Mouse (Mus musculus) hindbrain, embryonic 11.5 days (tissue): ENCODE results near the gene Gna11. TPM values are rescaled to one million over a fixed set of nuclear protein-coding genes. Genes with fewer than 3 reads are reported as not detected.

Source experiments
- ATAC-seq: fragments of 200-750 bp; cut with Nextera tagmentation; 2 replicates; pipeline ENCODE4 v1.8.0; 2017; ENCODE audit warnings: mild to moderate bottlenecking, moderate TSS enrichment, moderate library complexity; ENCODE audit not compliant: low FRiP score
- DNase-seq: peaks from one replicate; pipeline ENCODE4 v3.0.0-alpha.2; 2015; ENCODE audit warnings: low spot score
- H3K27ac ChIP-seq: fragments of 300-500 bp; sonication (generic); 2 replicates; pipeline ENCODE4 v1.5.1; 2014; ENCODE audit warnings: mild to moderate bottlenecking, low read depth, low read length
- H3K27me3 ChIP-seq: fragments of 300-500 bp; sonication (generic); 2 replicates; pipeline ENCODE4 v1.6.1; 2014; ENCODE audit warnings: mild to moderate bottlenecking, low read length, moderate library complexity, mixed read lengths; ENCODE audit not compliant: control insufficient read depth, insufficient read depth
- H3K36me3 ChIP-seq: fragments of 300-500 bp; sonication (generic); 2 replicates; pipeline ENCODE4 v1.6.1; 2014; ENCODE audit warnings: mild to moderate bottlenecking, low read length, moderate library complexity, mixed read lengths; ENCODE audit not compliant: control insufficient read depth, insufficient read depth
- H3K4me1 ChIP-seq: fragments of 300-500 bp; sonication (generic); replicated peaks from 2 replicates; pipeline ENCODE4 v1.6.1; 2014; ENCODE audit warnings: low read length, mixed read lengths; ENCODE audit not compliant: control insufficient read depth, insufficient read depth
- H3K4me2 ChIP-seq: fragments of 300-500 bp; sonication (generic); replicated peaks from 2 replicates; pipeline ENCODE4 v1.6.1; 2014; ENCODE audit warnings: mild to moderate bottlenecking, low read depth, low read length
- H3K4me3 ChIP-seq: fragments of 300-500 bp; sonication (generic); 2 replicates; pipeline ENCODE4 v1.5.1; 2014; ENCODE audit warnings: low read depth, low read length
- H3K9ac ChIP-seq: fragments of 300-500 bp; sonication (generic); 2 replicates; pipeline ENCODE4 v1.6.1; 2014; ENCODE audit warnings: low read depth, low read length
- H3K9me3 ChIP-seq: fragments of 300-500 bp; sonication (generic); 2 replicates; pipeline ENCODE4 v1.6.1; 2016; ENCODE audit warnings: low read length; ENCODE audit not compliant: control insufficient read depth
- WGBS: fragments of 180-500 bp; shearing (Covaris S2); extraction: QIAGEN DNeasy Blood & Tissue Kit; methylation state at CpG from one replicate; pipeline ENCODE4 v1.1.7; 2014; 5-methylcytosine and 5-hydroxymethylcytosine counted together
- polyA plus RNA-seq: library from polyadenylated mRNA; unstranded; fragments of >200 nt; fragmentation: Nextera tagmentation; extraction: Ambion mirVana; gene quantifications from 2 replicates; pipeline ENCODE4 v1.2.1, GENCODE M21; 2014

The Gna11 gene
- polyA plus RNA-seq, 1 experiment from 2014 or later: 57.3 TPM

DNA sequence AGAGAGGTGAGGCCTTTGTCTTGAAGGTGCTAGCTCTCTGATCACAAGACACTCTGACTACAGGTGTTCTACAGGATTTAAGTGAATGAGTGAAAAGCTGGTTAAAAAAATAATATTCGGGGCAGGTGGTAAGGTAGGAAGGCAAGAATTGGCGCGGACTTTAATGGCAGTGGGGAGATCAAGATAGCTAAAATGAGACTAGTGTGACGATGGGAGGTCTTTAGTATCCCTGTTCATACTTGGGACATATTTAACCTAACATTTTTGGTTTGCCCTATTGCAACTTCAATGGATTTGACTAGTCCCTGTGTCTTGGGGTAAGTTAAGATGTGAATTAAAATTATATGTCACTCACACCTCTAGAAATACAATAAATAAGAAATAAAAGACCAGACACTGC is 48.0 kb downstream of the Gna11 start:
- H3K27me3 ChIP-seq: no peaks in the 10 kb centered on the region
- peak overlapping the region; percentile 42 for H3K4me2 ChIP-seq
- H3K27ac ChIP-seq: no peak overlapping the region
- peak overlapping the region; percentile 45; the same call in 1 of the 2 replicates for H3K9ac ChIP-seq
- H3K4me3 ChIP-seq: peak overlapping the region; percentile 70
- WGBS: 40% methylated on average over 4 of the region's 4 CpGs
- H3K4me1 ChIP-seq: peaks cover 7% of the 10 kb centered on the region
- no peak for ATAC-seq
- DNase-seq: no peak
- H3K36me3 ChIP-seq: peaks cover under 1% of the 10 kb centered on the region; the same call in 1 of the 2 replicates
- H3K9me3 ChIP-seq: no peaks in the 10 kb centered on the region

DNA sequence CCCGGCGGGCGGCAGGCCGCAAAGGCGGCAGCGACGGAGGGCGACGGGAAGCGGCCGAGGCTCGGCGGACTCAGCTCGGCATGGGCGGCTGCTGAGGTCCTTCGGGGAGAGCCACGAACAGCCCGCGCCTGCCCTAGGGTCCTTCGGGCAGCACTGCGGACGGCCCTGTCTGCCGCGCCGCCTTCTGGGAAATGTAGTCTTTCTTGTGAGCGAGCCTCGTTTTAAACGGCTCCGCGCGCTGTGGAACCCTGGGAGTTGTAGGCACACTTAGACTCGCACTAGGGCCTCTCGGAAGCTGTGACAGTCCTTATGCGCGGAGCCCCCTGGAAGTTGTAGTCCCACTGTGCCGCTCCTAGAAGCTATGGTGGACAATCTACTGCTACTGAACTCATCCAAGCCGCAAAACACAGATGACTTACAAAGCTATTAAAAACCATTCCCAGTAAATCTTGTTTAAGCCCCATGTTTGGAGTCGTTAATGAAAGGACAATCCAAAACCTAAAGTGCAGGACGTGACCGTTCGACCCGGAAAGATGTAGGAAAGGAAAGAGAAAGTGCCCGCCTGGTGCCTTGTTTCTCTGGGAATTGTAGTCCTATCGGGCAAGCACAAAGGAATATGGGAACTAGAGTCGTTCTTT is 48.6 kb downstream of the Gna11 start, which contains the start of gene Ncln:
Ncln (minus strand) TSS at position 129 of the 638 bp plus-strand sequence.
- Histone ChIP-seq H3K27ac (0 out of 2 replicates have a peak within 1 kb of the TSS, but pooled peaks have one; percentile 25), H3K9me3 (no peaks in the 10 kb centered on the region), H3K4me3 (peak within 1 kb of the TSS; percentile 70), H3K4me2 (peak within 1 kb of the TSS; percentile 96), H3K27me3 (no peaks in the 10 kb centered on the region), H3K4me1 (peaks cover 7% of the 10 kb centered on the region), H3K36me3 (peaks cover 6% of the 10 kb centered on the region), H3K9ac (peak within 1 kb of the TSS; percentile 83)
- WGBS: under 1% methylated on average over 44 of the region's 45 CpGs
- peak; percentile 99 for DNase-seq
- peak; percentile 96 for ATAC-seq

DNA sequence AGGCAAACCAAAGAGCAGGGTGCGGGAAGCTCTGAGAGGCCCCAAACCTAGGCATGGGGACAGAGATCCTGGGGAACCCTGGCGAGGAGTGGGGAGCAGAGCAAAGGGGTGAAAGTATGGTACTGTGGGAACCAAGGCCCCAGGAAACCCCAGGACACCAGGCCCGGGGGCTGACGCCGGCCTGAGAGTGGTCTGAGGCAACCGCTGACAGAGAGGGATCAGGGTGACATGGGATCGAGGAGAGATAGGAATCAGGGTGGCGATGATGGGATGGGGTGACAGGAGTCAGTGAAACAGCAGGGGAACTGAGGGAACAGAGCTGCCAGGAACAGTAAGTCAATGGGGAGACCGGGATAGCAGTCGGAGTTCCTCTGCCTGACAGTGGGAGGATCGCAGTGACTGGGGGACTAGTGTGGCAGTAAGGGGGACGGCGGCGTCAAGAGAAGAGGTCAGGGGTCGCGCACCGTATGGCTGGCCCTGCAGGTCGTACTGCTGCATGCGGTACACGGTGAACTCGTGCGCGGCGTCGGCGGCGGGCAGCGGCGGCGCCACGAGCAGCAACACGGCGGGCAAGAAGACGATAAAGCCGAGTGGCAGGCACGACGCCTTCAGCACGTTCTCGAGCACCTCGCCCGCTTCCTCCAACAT is 49.2 kb downstream of the Gna11 start:
- ATAC-seq (peak; percentile 39), DNase-seq (no peak)
- WGBS: 2% methylated on average over 38 of the region's 41 CpGs
- Histone ChIP-seq H3K9ac (peak overlapping the region; percentile 83), H3K9me3 (no peaks in the 10 kb centered on the region), H3K4me3 (peak overlapping the region; percentile 70), H3K36me3 (peaks cover 11% of the 10 kb centered on the region), H3K27me3 (no peaks in the 10 kb centered on the region), H3K4me2 (peak overlapping the region; percentile 96), H3K4me1 (peaks cover 7% of the 10 kb centered on the region), H3K27ac (0 out of 2 replicates have a peak overlapping the region, but pooled peaks have one; percentile 25)

DNA sequence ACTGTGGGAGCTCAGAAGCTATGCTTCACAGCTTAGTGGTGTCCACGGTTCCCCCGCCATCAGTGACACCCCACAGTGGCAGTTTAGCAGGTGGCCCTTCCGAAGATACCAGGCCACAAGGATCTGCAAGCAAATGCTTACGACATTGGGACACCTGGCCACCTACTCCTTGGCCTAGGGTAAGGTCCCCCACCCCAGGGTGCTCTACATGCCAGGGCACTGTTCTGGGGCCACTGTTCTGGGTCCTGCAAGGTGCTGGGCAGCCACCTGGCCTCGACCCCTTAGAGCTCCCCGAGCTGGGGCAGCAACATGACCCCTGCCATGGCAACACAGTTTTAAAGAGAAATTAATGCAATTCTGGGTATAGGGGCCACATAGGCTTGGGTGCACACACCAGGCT is 49.8 kb downstream of the Gna11 start:
- H3K36me3 ChIP-seq: peaks cover 11% of the 10 kb centered on the region
- no peak for ATAC-seq
- H3K9me3 ChIP-seq: no peaks in the 10 kb centered on the region
- H3K27ac ChIP-seq: no peak overlapping the region
- 79% methylated on average over 6 of the region's 6 CpGs for WGBS
- peak overlapping the region; percentile 96 for H3K4me2 ChIP-seq
- peaks cover 7% of the 10 kb centered on the region for H3K4me1 ChIP-seq
- no peak for DNase-seq
- peak overlapping the region; percentile 70 for H3K4me3 ChIP-seq
- no peaks in the 10 kb centered on the region for H3K27me3 ChIP-seq
- H3K9ac ChIP-seq: peak overlapping the region; percentile 83

DNA sequence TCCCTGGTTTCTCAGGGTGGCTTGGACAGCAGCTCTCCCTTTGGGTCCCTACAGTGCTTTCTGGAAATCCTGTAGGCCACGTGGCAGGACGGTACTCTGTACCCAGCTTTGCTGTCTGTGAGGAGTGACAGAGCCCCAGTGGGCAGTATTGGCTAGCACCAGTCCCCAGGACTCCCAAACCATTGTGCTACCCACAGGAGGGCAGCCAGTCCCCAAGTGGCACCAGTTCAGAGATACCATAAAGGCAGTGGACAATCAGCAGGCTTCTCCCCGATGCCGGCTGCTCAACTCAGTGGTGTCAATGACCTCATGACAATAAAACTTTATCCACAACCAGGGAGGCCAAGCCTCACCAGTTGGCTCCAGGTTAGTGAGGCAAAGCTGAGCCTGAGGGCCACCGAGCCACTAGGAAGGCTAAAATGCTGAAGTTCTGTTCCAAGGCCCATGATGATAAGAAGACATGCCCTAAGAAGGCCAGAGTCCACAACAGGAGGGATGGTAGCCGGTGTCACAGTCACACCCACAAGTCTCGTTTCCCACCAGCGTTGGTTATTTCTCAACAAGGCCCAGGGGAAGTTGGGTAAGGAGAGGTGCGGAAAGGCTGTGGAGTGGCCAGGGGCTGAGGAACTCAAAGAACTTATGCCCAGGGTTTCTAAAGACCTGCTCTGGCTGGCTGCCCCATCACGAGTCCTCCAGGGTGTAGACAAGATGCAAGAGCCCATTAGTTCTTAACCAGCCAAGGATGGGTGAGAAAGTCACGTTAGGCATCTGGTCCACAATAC is 50.5 kb downstream of the Gna11 start:
- Histone ChIP-seq H3K9ac (no peak overlapping the region), H3K4me3 (no peak overlapping the region), H3K36me3 (peaks cover 11% of the 10 kb centered on the region), H3K27me3 (no peaks in the 10 kb centered on the region), H3K27ac (no peak overlapping the region), H3K4me1 (peaks cover 7% of the 10 kb centered on the region), H3K9me3 (no peaks in the 10 kb centered on the region), H3K4me2 (no peak overlapping the region)
- ATAC-seq (no peak), DNase-seq (no peak)
- WGBS: 92% methylated on average over 11 of the region's 11 CpGs

DNA sequence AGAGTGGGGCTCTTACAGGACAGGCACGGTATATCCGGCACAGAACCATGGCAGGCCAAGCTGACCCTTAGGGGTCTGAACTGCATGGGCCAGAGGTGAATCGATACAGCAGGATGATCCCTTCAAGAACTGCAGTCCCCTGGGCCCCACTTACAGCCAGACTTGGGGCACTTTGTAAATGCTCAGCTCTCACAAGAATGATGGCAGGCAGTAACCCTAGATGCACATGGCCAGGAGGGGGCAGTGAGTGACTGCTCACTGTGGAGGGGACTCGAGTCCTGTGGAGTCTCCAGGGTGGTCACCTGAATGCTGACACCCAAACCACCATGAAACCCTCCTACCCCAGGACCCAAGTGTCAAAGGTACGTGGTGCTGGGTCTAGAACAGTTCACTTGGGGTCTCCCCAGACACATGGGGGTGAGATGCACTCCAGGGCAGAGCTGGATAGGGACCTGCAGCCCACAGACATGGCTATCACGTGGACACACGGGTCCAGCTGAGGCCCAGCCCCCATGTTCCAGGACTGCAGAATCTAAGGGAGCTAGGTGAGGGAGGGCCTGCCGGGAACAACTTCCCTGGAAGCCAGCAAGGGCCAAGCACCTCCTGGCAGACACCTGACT is 51.3 kb downstream of the Gna11 start:
- 84% methylated on average over 8 of the region's 8 CpGs for WGBS

DNA sequence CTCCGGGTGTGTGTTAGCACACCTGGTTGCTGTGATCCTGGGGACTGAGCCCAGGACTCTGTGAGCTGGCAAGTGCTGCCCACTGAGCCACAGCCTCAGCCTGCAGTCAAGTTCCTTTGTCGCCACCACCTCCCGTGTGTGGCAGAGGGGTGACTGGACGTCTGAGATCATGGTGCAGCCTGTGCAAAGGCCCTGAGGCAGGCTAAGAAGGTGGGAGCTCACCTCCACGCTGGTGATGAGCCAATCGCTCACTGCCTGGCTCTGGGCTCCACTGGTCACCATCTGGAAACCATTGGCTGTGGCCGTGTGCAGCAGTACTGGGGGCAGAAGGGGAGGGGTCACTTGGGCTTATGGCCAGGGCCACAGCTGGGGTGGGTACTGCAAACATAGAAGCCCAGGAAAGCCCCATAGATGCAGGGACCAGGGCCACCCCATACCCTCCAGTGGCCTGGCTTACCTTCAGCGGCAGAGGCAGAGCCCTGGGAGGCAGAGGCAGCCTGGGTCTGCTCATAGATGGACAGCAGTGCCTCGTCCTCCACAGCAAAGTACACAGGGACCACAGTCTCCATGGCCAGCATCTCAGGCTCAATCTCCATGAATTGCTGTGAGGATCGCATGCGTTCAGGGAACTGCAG is 52.3 kb downstream of the Gna11 start:
- no peak overlapping the region for H3K9ac ChIP-seq
- DNase-seq: no peak
- no peaks in the 10 kb centered on the region for H3K27me3 ChIP-seq
- no peak overlapping the region for H3K4me3 ChIP-seq
- H3K27ac ChIP-seq: no peak overlapping the region
- H3K4me1 ChIP-seq: peaks cover 7% of the 10 kb centered on the region
- H3K9me3 ChIP-seq: no peaks in the 10 kb centered on the region
- H3K36me3 ChIP-seq: peaks cover 14% of the 10 kb centered on the region
- 89% methylated on average over 11 of the region's 11 CpGs for WGBS
- H3K4me2 ChIP-seq: no peak overlapping the region
- ATAC-seq: no peak

More for the DNA sequence above, 51.3 kb downstream of the Gna11 start:
- H3K4me3 ChIP-seq: no peak overlapping the region
- no peaks in the 10 kb centered on the region for H3K9me3 ChIP-seq
- H3K9ac ChIP-seq: no peak overlapping the region
- no peak overlapping the region for H3K4me2 ChIP-seq
- ATAC-seq: no peak
- H3K27me3 ChIP-seq: no peaks in the 10 kb centered on the region
- peaks cover 7% of the 10 kb centered on the region for H3K4me1 ChIP-seq
- H3K36me3 ChIP-seq: peaks cover 11% of the 10 kb centered on the region
- DNase-seq: no peak
- H3K27ac ChIP-seq: no peak overlapping the region

DNA sequence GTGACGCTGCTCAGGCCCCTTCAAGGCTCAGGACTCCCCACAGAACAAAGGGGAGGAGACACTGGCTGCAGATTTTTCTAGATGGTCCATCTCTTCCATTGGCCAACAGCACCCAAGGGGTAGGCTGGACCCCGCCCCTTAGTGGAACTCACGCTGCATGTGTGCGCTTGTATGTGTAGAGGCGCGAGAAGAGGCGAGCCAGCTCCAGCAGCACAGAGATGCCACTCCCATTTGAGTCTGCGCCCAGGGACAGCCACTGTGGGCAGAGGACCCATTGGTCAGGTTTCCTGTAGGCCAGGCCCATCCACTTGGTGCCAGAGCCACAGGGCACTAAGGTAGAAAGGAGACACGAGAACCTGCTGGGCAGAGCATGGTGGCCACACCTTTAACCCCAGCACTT is 54.0 kb downstream of the Gna11 start:
- H3K9me3 ChIP-seq: no peaks in the 10 kb centered on the region
- DNase-seq (no peak), ATAC-seq (no peak)
- no peak overlapping the region for H3K9ac ChIP-seq
- H3K27ac ChIP-seq: no peak overlapping the region
- peaks cover 7% of the 10 kb centered on the region for H3K4me1 ChIP-seq
- H3K4me3 ChIP-seq: no peak overlapping the region
- no peaks in the 10 kb centered on the region for H3K27me3 ChIP-seq
- 93% methylated on average over 9 of the region's 9 CpGs for WGBS
- H3K4me2 ChIP-seq: no peak overlapping the region
- H3K36me3 ChIP-seq: peaks cover 19% of the 10 kb centered on the region
